Mouse (Mus musculus): Measurements from ENCODE around the gene 1700020A23Rik. TPM values are rescaled to one million over a fixed set of nuclear protein-coding genes. Genes with fewer than 3 reads are reported as not detected.

1700020A23Rik gene
- polyA plus RNA-seq (2015; fragmentation: Nextera tagmentation; extraction: Ambion mirVana), result not detected in 2 replicates

DNA sequence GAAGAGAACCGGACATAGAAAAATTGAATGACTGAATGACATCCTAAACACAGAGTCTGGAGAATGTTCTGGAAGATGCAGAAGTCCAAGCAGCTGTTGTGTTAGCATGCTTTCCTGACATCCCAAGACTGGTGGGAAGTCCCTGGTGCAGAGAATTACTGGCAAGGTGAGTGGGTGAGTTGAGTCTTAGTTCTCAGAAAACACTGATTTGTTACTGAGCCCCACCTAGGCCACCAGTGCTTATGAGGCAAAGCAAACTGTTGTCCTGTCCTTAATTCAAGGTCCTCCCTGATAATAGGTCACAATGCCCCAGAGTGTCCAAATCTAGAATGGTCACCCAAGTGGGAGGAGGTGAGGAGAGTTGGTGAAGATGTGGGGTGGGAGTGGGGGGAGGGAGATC is at the start of gene 1700020A23Rik, which contains the start of gene Gm28372:
Gene 1700020A23Rik (plus strand): TSS at position 321 of the 400 bp plus-strand sequence.
Gene Gm28372 (plus strand): TSS at position 301 of the 400 bp plus-strand sequence.
- no peak for DNase-seq
- Histone ChIP-seq H3K9ac (replicated peaks) (no peak within 1 kb of the TSS), H3K4me2 (ENCODE audit: low read depth, low read length) (no peak within 1 kb of the TSS), H3K27ac (ENCODE audit: low read depth) (no peak within 1 kb of the TSS), H3K9me3 (ENCODE audit: low read length) (no peaks in the 10 kb centered on the region), H3K4me3 (ENCODE audit: low read depth, low read length) (no peak within 1 kb of the TSS), H3K4me1 (ENCODE audit: insufficient read depth) (no peaks in the 10 kb centered on the region), H3K27me3 (ENCODE audit: insufficient read depth, low read length) (no peaks in the 10 kb centered on the region), H3K36me3 (replicated peaks; ENCODE audit: insufficient read depth, low read length) (no peaks in the 10 kb centered on the region)
- 84% methylated on average over 1 of the region's 1 CpGs for WGBS (ENCODE audit: insufficient replicate concordance)
- no peak for ATAC-seq
- no peak for TF ChIP-seq EP300 (IDR thresholded peaks at IDR 0.05; ENCODE audit: low read depth)
- TF ChIP-seq CTCF (IDR thresholded peaks at IDR 0.05; ENCODE audit: low read depth), result no peak

DNA sequence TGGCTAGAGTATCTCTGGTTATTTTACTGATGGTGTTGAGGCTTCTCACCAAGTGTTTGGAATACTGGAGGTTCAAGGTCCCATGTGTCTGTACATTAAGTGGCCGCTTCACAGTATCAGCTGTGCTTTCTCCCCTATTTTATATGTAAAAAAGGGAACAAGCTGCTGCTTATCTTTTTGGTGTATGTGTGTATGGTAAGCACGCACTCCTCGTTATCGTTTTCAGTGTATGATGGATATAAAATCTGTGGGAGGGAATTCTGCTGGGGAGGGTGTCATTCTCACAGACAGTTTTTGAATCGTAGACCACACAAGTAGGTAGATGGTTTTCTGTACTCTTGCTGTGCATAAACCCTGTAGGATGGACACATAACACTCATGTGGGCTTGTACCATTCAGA is 47.5 kb upstream of the 1700020A23Rik start:
- DNase-seq (no peak), ATAC-seq (no peak)
- Histone ChIP-seq H3K9ac (replicated peaks) (no peak overlapping the region), H3K4me2 (ENCODE audit: low read depth, low read length) (no peak overlapping the region), H3K27me3 (ENCODE audit: insufficient read depth, low read length) (peaks cover 43% of the 10 kb centered on the region), H3K27ac (ENCODE audit: low read depth) (no peak overlapping the region), H3K4me1 (ENCODE audit: insufficient read depth) (no peaks in the 10 kb centered on the region), H3K4me3 (ENCODE audit: low read depth, low read length) (no peak overlapping the region), H3K9me3 (ENCODE audit: low read length) (no peaks in the 10 kb centered on the region), H3K36me3 (replicated peaks; ENCODE audit: insufficient read depth, low read length) (no peaks in the 10 kb centered on the region)
- no peak for TF ChIP-seq CTCF (IDR thresholded peaks at IDR 0.05; ENCODE audit: low read depth)
- no peak for TF ChIP-seq EP300 (IDR thresholded peaks at IDR 0.05; ENCODE audit: low read depth)
- WGBS (ENCODE audit: insufficient replicate concordance), result 64% methylated on average over 5 of the region's 5 CpGs

DNA sequence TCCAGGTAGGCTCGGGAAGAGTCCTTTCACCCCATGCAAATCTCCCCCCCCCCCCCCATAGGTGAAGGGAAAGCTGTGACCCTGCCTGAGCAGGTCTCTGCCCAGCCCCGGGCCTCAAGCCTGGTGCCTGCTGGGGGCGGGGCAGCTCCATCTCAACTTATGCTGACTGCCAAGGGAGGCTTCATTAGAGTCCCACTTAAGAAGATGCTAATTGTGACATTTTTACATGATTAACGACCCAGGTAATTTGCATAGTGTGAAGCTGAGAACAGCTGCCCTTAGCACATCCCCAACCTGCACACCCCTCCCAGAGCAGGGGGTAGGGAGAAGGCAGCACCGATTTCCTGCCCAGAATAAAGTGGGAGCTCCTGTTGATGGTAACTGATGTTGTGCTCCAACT is 46.2 kb upstream of the 1700020A23Rik start:
- H3K4me2 ChIP-seq (ENCODE audit: low read depth, low read length), result no peak overlapping the region
- WGBS (ENCODE audit: insufficient replicate concordance), result 11% methylated on average over 5 of the region's 5 CpGs
- H3K4me1 ChIP-seq (ENCODE audit: insufficient read depth), result no peaks in the 10 kb centered on the region
- no peak overlapping the region for H3K9ac ChIP-seq (replicated peaks)
- H3K36me3 ChIP-seq (replicated peaks; ENCODE audit: insufficient read depth, low read length), result no peaks in the 10 kb centered on the region
- no peak overlapping the region for H3K27ac ChIP-seq (ENCODE audit: low read depth)
- H3K4me3 ChIP-seq (ENCODE audit: low read depth, low read length), result no peak overlapping the region
- TF ChIP-seq CTCF (IDR thresholded peaks at IDR 0.05; ENCODE audit: low read depth), result no peak
- no peak for TF ChIP-seq EP300 (IDR thresholded peaks at IDR 0.05; ENCODE audit: low read depth)
- DNase-seq (no peak), ATAC-seq (no peak)
- peaks cover 56% of the 10 kb centered on the region for H3K27me3 ChIP-seq (ENCODE audit: insufficient read depth, low read length)
- H3K9me3 ChIP-seq (ENCODE audit: low read length), result no peaks in the 10 kb centered on the region

DNA sequence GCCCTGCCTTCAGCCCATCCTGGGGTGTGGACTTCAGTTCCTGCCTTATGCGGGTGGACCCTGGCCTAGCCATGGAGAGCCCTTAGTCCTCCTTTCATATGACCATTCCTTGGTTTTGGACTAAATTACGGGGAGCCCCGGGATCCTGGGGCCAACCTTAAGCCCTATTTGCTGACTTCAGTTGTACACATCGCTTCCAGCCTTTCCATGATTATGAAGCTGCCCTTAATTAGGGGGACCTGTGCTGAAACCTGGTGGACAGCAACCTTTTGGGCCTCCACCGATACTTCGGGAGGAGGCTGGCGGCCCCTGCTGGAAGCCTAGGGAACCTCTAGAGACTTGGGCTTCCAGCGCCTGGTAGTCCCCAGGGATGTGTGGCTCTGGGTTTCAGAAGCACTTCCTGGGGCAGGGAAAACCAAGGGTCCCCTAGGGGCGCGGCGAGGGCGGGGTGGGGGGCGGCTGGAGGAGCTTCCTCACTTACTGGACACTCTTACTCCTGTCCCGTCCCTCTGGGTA is 42.5 kb upstream of the 1700020A23Rik start:
- peak; percentile 47; the same call in 1 of the 2 replicates for ATAC-seq
- Histone ChIP-seq H3K9me3 (ENCODE audit: low read length) (no peaks in the 10 kb centered on the region), H3K36me3 (replicated peaks; ENCODE audit: insufficient read depth, low read length) (no peaks in the 10 kb centered on the region), H3K4me1 (ENCODE audit: insufficient read depth) (no peaks in the 10 kb centered on the region), H3K27ac (ENCODE audit: low read depth) (no peak overlapping the region), H3K27me3 (ENCODE audit: insufficient read depth, low read length) (peaks cover 71% of the 10 kb centered on the region), H3K4me3 (ENCODE audit: low read depth, low read length) (no peak overlapping the region), H3K4me2 (ENCODE audit: low read depth, low read length) (no peak overlapping the region), H3K9ac (replicated peaks) (no peak overlapping the region)
- TF ChIP-seq CTCF (IDR thresholded peaks at IDR 0.05; ENCODE audit: low read depth) (peak; percentile 74), EP300 (IDR thresholded peaks at IDR 0.05; ENCODE audit: low read depth) (no peak)
- peak; percentile 69 for DNase-seq
- 2% methylated on average over 14 of the region's 14 CpGs for WGBS (ENCODE audit: insufficient replicate concordance)

DNA sequence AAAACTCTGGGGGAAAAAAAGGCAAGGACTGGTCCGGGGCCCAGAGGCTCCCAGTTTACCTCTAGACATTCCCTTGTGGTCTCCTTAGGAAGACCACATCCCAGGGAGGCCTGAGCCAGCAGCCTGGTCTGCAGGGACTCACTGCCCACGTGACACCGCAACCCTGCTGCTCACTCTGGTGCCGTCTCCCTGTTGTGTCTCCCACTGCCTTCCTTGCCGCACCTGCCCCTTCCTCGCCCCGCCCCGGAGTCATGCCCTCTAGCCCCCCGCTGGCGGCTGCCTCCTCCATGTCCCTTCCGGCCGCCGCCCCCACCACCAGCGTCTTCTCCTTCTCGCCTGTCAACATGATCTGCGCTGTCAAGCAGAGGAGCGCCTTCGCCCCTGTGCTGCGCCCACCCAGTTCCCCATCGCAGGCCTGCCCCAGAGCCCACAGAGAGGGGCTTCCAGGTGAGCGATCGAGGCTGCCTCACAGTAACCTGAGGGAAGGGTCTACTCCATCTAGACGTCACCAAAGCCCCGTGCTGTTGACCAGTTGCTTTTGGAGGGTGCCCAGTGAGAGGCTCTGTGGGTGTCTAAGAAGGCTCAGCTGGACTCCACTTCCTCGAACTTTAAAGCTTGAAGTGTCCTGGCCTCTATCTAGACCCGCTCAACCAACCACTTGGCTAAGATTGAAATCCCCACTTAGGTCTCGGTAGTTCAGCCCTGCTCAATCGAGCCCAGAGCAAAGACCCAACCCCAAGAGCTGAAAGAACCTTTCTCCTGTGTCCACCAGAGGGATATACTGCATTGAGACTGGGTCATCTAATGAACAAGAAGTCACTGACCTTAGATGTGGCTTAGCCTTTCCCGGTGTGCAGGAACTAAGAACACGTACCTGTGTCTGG is 39.6 kb upstream of the 1700020A23Rik start:
- ATAC-seq (no peak), DNase-seq (no peak)
- Histone ChIP-seq H3K4me2 (ENCODE audit: low read depth, low read length) (peak overlapping the region; percentile 48), H3K27ac (ENCODE audit: low read depth) (no peak overlapping the region), H3K9ac (replicated peaks) (no peak overlapping the region), H3K9me3 (ENCODE audit: low read length) (no peaks in the 10 kb centered on the region), H3K36me3 (replicated peaks; ENCODE audit: insufficient read depth, low read length) (no peaks in the 10 kb centered on the region), H3K4me3 (ENCODE audit: low read depth, low read length) (0 out of 2 replicates have a peak overlapping the region, but pooled peaks have one; percentile 11), H3K4me1 (ENCODE audit: insufficient read depth) (no peaks in the 10 kb centered on the region), H3K27me3 (ENCODE audit: insufficient read depth, low read length) (peaks cover 48% of the 10 kb centered on the region)
- WGBS (ENCODE audit: insufficient replicate concordance), result 7% methylated on average over 29 of the region's 30 CpGs
- TF ChIP-seq EP300 (IDR thresholded peaks at IDR 0.05; ENCODE audit: low read depth), result no peak
- peak; percentile 15; the same call in 1 of the 2 replicates for TF ChIP-seq CTCF (IDR thresholded peaks at IDR 0.05; ENCODE audit: low read depth)

DNA sequence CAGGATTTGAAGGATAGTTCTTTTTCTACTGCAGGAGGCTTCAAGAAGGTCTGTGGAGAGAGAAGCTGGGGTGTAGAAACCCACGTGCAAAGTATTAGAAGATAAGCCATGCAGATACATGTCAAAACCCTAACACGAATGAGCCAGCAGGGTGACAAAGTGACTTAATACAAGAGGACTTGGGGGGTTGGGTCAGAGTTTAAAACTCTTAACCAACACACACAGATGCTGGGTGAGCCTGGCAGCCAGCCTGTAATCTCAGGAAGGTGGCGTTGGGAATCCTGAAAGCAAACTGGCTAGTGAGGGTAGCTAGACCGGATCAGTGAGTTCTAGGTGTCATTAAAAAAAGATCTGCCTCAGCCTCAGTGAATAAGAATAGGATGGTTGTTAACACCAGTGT is 37.7 kb upstream of the 1700020A23Rik start:
- no peaks in the 10 kb centered on the region for H3K9me3 ChIP-seq (ENCODE audit: low read length)
- H3K4me3 ChIP-seq (ENCODE audit: low read depth, low read length), result no peak overlapping the region
- H3K27ac ChIP-seq (ENCODE audit: low read depth), result no peak overlapping the region
- DNase-seq (no peak), ATAC-seq (no peak)
- H3K4me2 ChIP-seq (ENCODE audit: low read depth, low read length), result no peak overlapping the region
- H3K4me1 ChIP-seq (ENCODE audit: insufficient read depth), result 0 out of 2 replicates have a peak, but pooled peaks cover 3% of the 10 kb centered on the region
- WGBS (ENCODE audit: insufficient replicate concordance), result 40% methylated on average over 4 of the region's 4 CpGs
- H3K9ac ChIP-seq (replicated peaks), result no peak overlapping the region
- TF ChIP-seq CTCF (IDR thresholded peaks at IDR 0.05; ENCODE audit: low read depth) (no peak), EP300 (IDR thresholded peaks at IDR 0.05; ENCODE audit: low read depth) (no peak)
- H3K27me3 ChIP-seq (ENCODE audit: insufficient read depth, low read length), result peaks cover 30% of the 10 kb centered on the region
- no peaks in the 10 kb centered on the region for H3K36me3 ChIP-seq (replicated peaks; ENCODE audit: insufficient read depth, low read length)

Measured in liver, postnatal 0 days (tissue).